Comparison of ENCODE assay signal across 8 mouse cellular contexts in genomic region chr5:125404903-125405545, GRCm38 (mm10). TPM values are rescaled to one million over a fixed set of nuclear protein-coding genes. Genes with fewer than 3 reads are reported as not detected.
DNase-seq lines count a peak whose midpoint lies in the region; ATAC-seq and TF ChIP-seq lines count a peak whose summit lies in the region.

No protein-coding gene starts in this region.

- H3K27me3 ChIP-seq in C2C12 (ENCODE audit: control insufficient read depth, insufficient read depth, insufficient read length): no peaks in the 10 kb centered on the region
- no peaks in the 10 kb centered on the region for H3K27me3 ChIP-seq in heart, embryonic 12.5 days (replicated peaks)
- peaks cover 23% of the 10 kb centered on the region for H3K27me3 ChIP-seq in liver, embryonic 15.5 days
- H3K27me3 ChIP-seq in neural tube, embryonic 13.5 days: no peaks in the 10 kb centered on the region
- H3K27me3 ChIP-seq in thymus, adult 2 months (ENCODE audit: control insufficient read depth, insufficient read depth, low read length): no peaks in the 10 kb centered on the region

- TF ChIP-seq POLR2A in thymus, adult 2 months (IDR thresholded peaks at IDR 0.05; ENCODE audit: control insufficient read depth, extremely low read depth, insufficient read depth, low read length, poor library complexity): no peak

- peaks cover 22% of the 10 kb centered on the region for H3K4me1 ChIP-seq in heart, embryonic 12.5 days (replicated peaks)
- H3K4me1 ChIP-seq in liver, embryonic 15.5 days (replicated peaks): peaks cover 63% of the 10 kb centered on the region
- peaks cover 23% of the 10 kb centered on the region for H3K4me1 ChIP-seq in neural tube, embryonic 13.5 days (replicated peaks)
- H3K4me1 ChIP-seq in thymus, adult 2 months (replicated peaks; ENCODE audit: control insufficient read depth, insufficient read depth, low read length): peaks cover 22% of the 10 kb centered on the region

- H3K27ac ChIP-seq in heart, embryonic 12.5 days (ENCODE audit: poor library complexity, severe bottlenecking): peak overlapping the region; percentile 89
- peak overlapping the region; percentile 88 for H3K27ac ChIP-seq in liver, embryonic 15.5 days (replicated peaks)
- peak overlapping the region; percentile 92 for H3K27ac ChIP-seq in neural tube, embryonic 13.5 days (replicated peaks)
- H3K27ac ChIP-seq in thymus, adult 2 months (ENCODE audit: control insufficient read depth, insufficient read depth, low read length): peak overlapping the region; percentile 80

- peak overlapping the region; percentile 67 for H3ac ChIP-seq in C2C12 (ENCODE audit: control insufficient read depth, insufficient read length, low read depth)

- peak overlapping the region; percentile 60 for H3K9ac ChIP-seq in heart, embryonic 12.5 days
- peak overlapping the region; percentile 70 for H3K9ac ChIP-seq in liver, embryonic 15.5 days
- H3K9ac ChIP-seq in neural tube, embryonic 13.5 days: peak overlapping the region; percentile 69

- no peaks in the 10 kb centered on the region for H3K9me3 ChIP-seq in heart, embryonic 12.5 days (replicated peaks)
- H3K9me3 ChIP-seq in liver, embryonic 15.5 days (replicated peaks): no peaks in the 10 kb centered on the region
- H3K9me3 ChIP-seq in neural tube, embryonic 13.5 days: no peaks in the 10 kb centered on the region

- ATAC-seq in erythroblast, adult 5-6 weeks (replicated peaks; ENCODE audit: low FRiP score, poor library complexity, severe bottlenecking): peak; percentile 44
- ATAC-seq in heart, embryonic 12.5 days (ENCODE audit: insufficient number of reproducible peaks, low FRiP score): peak; percentile 34
- ATAC-seq in liver, embryonic 15.5 days (ENCODE audit: insufficient read depth): no peak; the same call in 1 of the 2 replicates
- peak; percentile 38 for ATAC-seq in neural tube, embryonic 13.5 days (ENCODE audit: low read depth)

- peak overlapping the region; percentile 39 for H3K4me3 ChIP-seq in C2C12 (ENCODE audit: insufficient read depth, poor library complexity, severe bottlenecking)
- H3K4me3 ChIP-seq in heart, embryonic 12.5 days: peak overlapping the region; percentile 67
- peak overlapping the region; percentile 65 for H3K4me3 ChIP-seq in liver, embryonic 15.5 days (replicated peaks)
- peak overlapping the region; percentile 52 for H3K4me3 ChIP-seq in neural tube, embryonic 13.5 days
- H3K4me3 ChIP-seq in thymus, adult 2 months (ENCODE audit: control insufficient read depth, insufficient read depth, low read length): peak overlapping the region; percentile 61

- H3K4me2 ChIP-seq in heart, embryonic 12.5 days: peak overlapping the region; percentile 77
- peak overlapping the region; percentile 96 for H3K4me2 ChIP-seq in liver, embryonic 15.5 days
- peak overlapping the region; percentile 70 for H3K4me2 ChIP-seq in neural tube, embryonic 13.5 days

- H3K79me3 ChIP-seq in C2C12 (ENCODE audit: low read depth): no peaks in the 10 kb centered on the region

- no peaks in the 10 kb centered on the region for H3K79me2 ChIP-seq in C2C12 (ENCODE audit: control insufficient read depth, insufficient read depth)

- TF ChIP-seq CTCF in C2C12 (IDR thresholded peaks at IDR 0.05; ENCODE audit: control insufficient read depth, insufficient read depth, insufficient read length): no peak
- no peak for TF ChIP-seq CTCF in thymus, adult 2 months (IDR thresholded peaks at IDR 0.05; ENCODE audit: borderline replicate concordance, control insufficient read depth, extremely low read depth, insufficient read depth, low read length, poor library complexity)

- under 1% methylated on average over 28 of the region's 28 CpGs for WGBS in heart, embryonic 12.5 days
- under 1% methylated on average over 28 of the region's 28 CpGs for WGBS in liver, embryonic 15.5 days (ENCODE audit: insufficient replicate concordance)
- under 1% methylated on average over 28 of the region's 28 CpGs for WGBS in neural tube, embryonic 13.5 days
- under 1% methylated on average over 28 of the region's 28 CpGs for WGBS in thymus, adult 2 months

- DNase-seq in ZHBTc4 (ENCODE audit: low read depth, low spot score): peak; percentile 83
- DNase-seq in kidney, postnatal 36 days: peak; percentile 56 to 60
- DNase-seq in thymus, adult 2 months: no peak

- no peaks in the 10 kb centered on the region for H3K36me3 ChIP-seq in C2C12 (ENCODE audit: control insufficient read depth, insufficient read depth)
- no peaks in the 10 kb centered on the region for H3K36me3 ChIP-seq in heart, embryonic 12.5 days
- no peaks in the 10 kb centered on the region for H3K36me3 ChIP-seq in liver, embryonic 15.5 days (replicated peaks)
- H3K36me3 ChIP-seq in neural tube, embryonic 13.5 days: no peaks in the 10 kb centered on the region
- no peaks in the 10 kb centered on the region for H3K36me3 ChIP-seq in thymus, adult 2 months (ENCODE audit: control insufficient read depth, insufficient read depth, low read length)

TF ChIP-seq in C2C12, 6 proteins besides CTCF, POLR2A, EP300 and RAD21:
- TF ChIP-seq FOSL1 (IDR thresholded peaks at IDR 0.05; ENCODE audit: insufficient read depth, low read length, poor library complexity, severe bottlenecking) (no peak), CEBPB (IDR thresholded peaks at IDR 0.05; ENCODE audit: low read depth) (no peak), MAX (IDR thresholded peaks at IDR 0.05) (no peak), USF1 (IDR thresholded peaks at IDR 0.05; ENCODE audit: low read depth) (no peak)

RNA-seq across cellular contexts. Expression of gene Ubc, which starts 15.0 kb away (rescaled TPM):
- 918 TPM for polyA plus RNA-seq in C2C12 (2012; fragmentation: generic; extraction: Trizol)
- total RNA-seq in erythroblast, adult 5-6 weeks (2015; ENCODE audit: low replicate concordance): 74.2 and 81.7 TPM in 2 replicates
- 106 and 132 TPM in 2 replicates for total RNA-seq in erythroblast, adult 5-6 weeks (2017; ENCODE audit: low replicate concordance)
- polyA plus RNA-seq in heart, embryonic 12.5 days (2016; fragmentation: Nextera tagmentation; extraction: Ambion mirVana): 840 and 852 TPM in 2 replicates
- polyA plus RNA-seq in liver, embryonic 15.5 days (2015; fragmentation: Nextera tagmentation; extraction: Ambion mirVana): 563 and 623 TPM in 2 replicates
- 1,127 and 1,268 TPM in 2 replicates for polyA plus RNA-seq in neural tube, embryonic 13.5 days (2015; fragmentation: Nextera tagmentation; extraction: Ambion mirVana)
- 585 and 598 TPM in 2 replicates for polyA plus RNA-seq in thymus, adult 2 months (2012; rRNA removed)

RNA-seq across cellular contexts. Expression of gene Gm10382, which starts 15.9 kb away (rescaled TPM):
- polyA plus RNA-seq in C2C12 (2012; fragmentation: generic; extraction: Trizol): 2.2 TPM
- total RNA-seq in erythroblast, adult 5-6 weeks (2015; ENCODE audit: low replicate concordance): not detected in 2 replicates
- total RNA-seq in erythroblast, adult 5-6 weeks (2017; ENCODE audit: low replicate concordance): 0.43 TPM in 1 of 2 replicates, not detected in the other
- polyA plus RNA-seq in heart, embryonic 12.5 days (2016; fragmentation: Nextera tagmentation; extraction: Ambion mirVana): 0.28 and 0.67 TPM in 2 replicates
- 0.31 and 0.35 TPM in 2 replicates for polyA plus RNA-seq in liver, embryonic 15.5 days (2015; fragmentation: Nextera tagmentation; extraction: Ambion mirVana)
- 0.52 and 0.73 TPM in 2 replicates for polyA plus RNA-seq in neural tube, embryonic 13.5 days (2015; fragmentation: Nextera tagmentation; extraction: Ambion mirVana)
- 0.18 TPM in 1 of 2 replicates, not detected in the other for polyA plus RNA-seq in thymus, adult 2 months (2012; rRNA removed)

RNA-seq across cellular contexts. Expression of gene Dhx37, which starts 28.9 kb away (rescaled TPM):
- polyA plus RNA-seq in C2C12 (2012; fragmentation: generic; extraction: Trizol): 25.2 TPM
- 1.2 and 17.8 TPM in 2 replicates for total RNA-seq in erythroblast, adult 5-6 weeks (2015; ENCODE audit: low replicate concordance)
- 6.1 and 6.5 TPM in 2 replicates for total RNA-seq in erythroblast, adult 5-6 weeks (2017; ENCODE audit: low replicate concordance)
- 11.0 and 11.4 TPM in 2 replicates for polyA plus RNA-seq in heart, embryonic 12.5 days (2016; fragmentation: Nextera tagmentation; extraction: Ambion mirVana)
- polyA plus RNA-seq in liver, embryonic 15.5 days (2015; fragmentation: Nextera tagmentation; extraction: Ambion mirVana): 4.8 and 4.9 TPM in 2 replicates
- polyA plus RNA-seq in neural tube, embryonic 13.5 days (2015; fragmentation: Nextera tagmentation; extraction: Ambion mirVana): 9.0 and 10.6 TPM in 2 replicates
- 31.7 and 32.4 TPM in 2 replicates for polyA plus RNA-seq in thymus, adult 2 months (2012; rRNA removed)

RNA-seq across cellular contexts. Expression of gene Bri3bp, which starts 36.3 kb away (rescaled TPM):
- polyA plus RNA-seq in C2C12 (2012; fragmentation: generic; extraction: Trizol): 29.4 TPM
- total RNA-seq in erythroblast, adult 5-6 weeks (2015; ENCODE audit: low replicate concordance): 10.9 and 13.1 TPM in 2 replicates
- 4.7 and 5.3 TPM in 2 replicates for total RNA-seq in erythroblast, adult 5-6 weeks (2017; ENCODE audit: low replicate concordance)
- polyA plus RNA-seq in heart, embryonic 12.5 days (2016; fragmentation: Nextera tagmentation; extraction: Ambion mirVana): 41.8 and 49.3 TPM in 2 replicates
- 23.5 and 25.8 TPM in 2 replicates for polyA plus RNA-seq in liver, embryonic 15.5 days (2015; fragmentation: Nextera tagmentation; extraction: Ambion mirVana)
- polyA plus RNA-seq in neural tube, embryonic 13.5 days (2015; fragmentation: Nextera tagmentation; extraction: Ambion mirVana): 33.3 and 33.8 TPM in 2 replicates
- 22.7 and 26.4 TPM in 2 replicates for polyA plus RNA-seq in thymus, adult 2 months (2012; rRNA removed)
